Mouse (Mus musculus): ENCODE measurements around the gene Vstm5. TPM values are rescaled to one million over a fixed set of nuclear protein-coding genes. Genes with fewer than 3 reads are reported as not detected.

Gene Vstm5
- not detected in 2 replicates for polyA plus RNA-seq (2012)

GRCm38 (mm10) chr9:15239042-15239925, at the start of gene Vstm5:
Gene Vstm5, plus strand, starts transcription at chr9:15239045.
- TF ChIP-seq GATA1 (IDR thresholded peaks at IDR 0.05; ENCODE audit: low read length) = no peak

GRCm38 (mm10) chr9:15206631-15207030, 32.2 kb upstream of the Vstm5 start:
- no peak for TF ChIP-seq GATA1 (IDR thresholded peaks at IDR 0.05; ENCODE audit: low read length)

GRCm38 (mm10) chr9:15209320-15209719, 29.5 kb upstream of the Vstm5 start:
- TF ChIP-seq GATA1 (IDR thresholded peaks at IDR 0.05; ENCODE audit: low read length) = no peak

GRCm38 (mm10) chr9:15211876-15212275, 27.0 kb upstream of the Vstm5 start:
- TF ChIP-seq GATA1 (IDR thresholded peaks at IDR 0.05; ENCODE audit: low read length) = no peak

GRCm38 (mm10) chr9:15213695-15214094, 25.1 kb upstream of the Vstm5 start:
- TF ChIP-seq GATA1 (IDR thresholded peaks at IDR 0.05; ENCODE audit: low read length) = no peak

GRCm38 (mm10) chr9:15224912-15225311, 13.9 kb upstream of the Vstm5 start:
- TF ChIP-seq GATA1 (IDR thresholded peaks at IDR 0.05; ENCODE audit: low read length) = no peak

GRCm38 (mm10) chr9:15232445-15232844, 6.4 kb upstream of the Vstm5 start:
- TF ChIP-seq GATA1 (IDR thresholded peaks at IDR 0.05; ENCODE audit: low read length) = no peak

GRCm38 (mm10) chr9:15233604-15234003, 5.2 kb upstream of the Vstm5 start:
- no peak for TF ChIP-seq GATA1 (IDR thresholded peaks at IDR 0.05; ENCODE audit: low read length)

- no peak for TF ChIP-seq GATA1 (IDR thresholded peaks at IDR 0.05; ENCODE audit: low read length)
Measured at GRCm38 (mm10) chr9:15235986-15236385, 2.9 kb upstream of the Vstm5 start.

- TF ChIP-seq GATA1 (IDR thresholded peaks at IDR 0.05; ENCODE audit: low read length) = no peak
Measured at GRCm38 (mm10) chr9:15237516-15238296, 1.1 kb upstream of the Vstm5 start.

GRCm38 (mm10) chr9:15238297-15238990, 401 bp upstream of the Vstm5 start:
- TF ChIP-seq GATA1 (IDR thresholded peaks at IDR 0.05; ENCODE audit: low read length) = no peak

- no peak for TF ChIP-seq GATA1 (IDR thresholded peaks at IDR 0.05; ENCODE audit: low read length)
Measured at GRCm38 (mm10) chr9:15240006-15240405, 1.2 kb downstream of the Vstm5 start.

- TF ChIP-seq GATA1 (IDR thresholded peaks at IDR 0.05; ENCODE audit: low read length) = no peak
Measured at GRCm38 (mm10) chr9:15240863-15241595, 2.2 kb downstream of the Vstm5 start.

GRCm38 (mm10) chr9:15241596-15241939, 2.7 kb downstream of the Vstm5 start:
- TF ChIP-seq GATA1 (IDR thresholded peaks at IDR 0.05; ENCODE audit: low read length) = no peak

GRCm38 (mm10) chr9:15242130-15242529, 3.3 kb downstream of the Vstm5 start:
- no peak for TF ChIP-seq GATA1 (IDR thresholded peaks at IDR 0.05; ENCODE audit: low read length)
